Mouse (Mus musculus): ENCODE measurements around the gene Sik1. TPM values are rescaled to one million over a fixed set of nuclear protein-coding genes. Genes with fewer than 3 reads are reported as not detected.
"Not testable (repeated sequence)": the region's sequence is repeated elsewhere in the genome, so short reads cannot be mapped to it uniquely, and the experiment has no call there.

Sik1 gene
- polyA plus RNA-seq, 1 experiment, result 29.9 TPM

- peak; percentile 63 for DNase-seq (ENCODE audit: low read depth)
- TF ChIP-seq CTCF (IDR thresholded peaks at IDR 0.05; ENCODE audit: borderline replicate concordance, extremely low read depth, insufficient read depth, insufficient read length), result no peak
- no peak for TF ChIP-seq POLR2A (IDR thresholded peaks at IDR 0.05; ENCODE audit: borderline replicate concordance, extremely low read depth, insufficient read depth, insufficient read length, poor library complexity, severe bottlenecking)
Measured at GRCm38 (mm10) chr17:31892750-31893149, 37.1 kb upstream of the Sik1 start.

GRCm38 (mm10) chr17:31891858-31892257, 36.3 kb upstream of the Sik1 start:
- TF ChIP-seq CTCF (IDR thresholded peaks at IDR 0.05; ENCODE audit: borderline replicate concordance, extremely low read depth, insufficient read depth, insufficient read length) (no peak), POLR2A (IDR thresholded peaks at IDR 0.05; ENCODE audit: borderline replicate concordance, extremely low read depth, insufficient read depth, insufficient read length, poor library complexity, severe bottlenecking) (no peak)
- no peak for DNase-seq (ENCODE audit: low read depth)

DNA sequence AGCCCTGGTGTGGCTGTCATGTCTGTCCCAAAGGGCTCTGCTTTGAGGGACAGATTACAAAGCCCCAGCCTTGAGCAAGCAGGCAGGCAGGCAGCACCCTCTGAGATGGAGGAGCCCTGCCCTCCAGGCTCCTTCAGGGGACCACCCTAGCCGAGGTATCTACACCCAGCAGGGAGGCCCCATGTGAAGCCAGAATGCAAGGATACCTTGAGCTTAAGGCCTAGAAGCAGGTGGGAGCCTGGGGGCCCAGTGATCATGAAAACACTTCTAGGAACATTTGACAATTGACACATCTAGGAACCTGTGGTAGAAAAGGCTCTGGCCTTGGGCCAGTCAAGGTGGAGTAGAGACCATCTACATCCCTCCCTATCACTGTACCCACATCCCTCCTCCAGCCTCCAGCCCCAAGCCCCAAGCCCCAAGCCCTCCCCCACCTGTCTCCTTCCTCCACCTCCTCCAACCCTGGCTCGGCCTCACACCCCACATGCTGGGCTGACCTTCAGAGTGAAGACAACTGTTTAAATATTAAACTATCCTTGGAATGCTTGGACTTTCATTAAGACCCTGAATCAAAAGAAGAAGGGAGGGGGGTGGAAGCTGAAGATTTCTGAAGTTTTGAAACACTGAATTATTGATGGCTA, 34.8 kb upstream of the Sik1 start:
- DNase-seq (ENCODE audit: low read depth), result no peak
- TF ChIP-seq CTCF (IDR thresholded peaks at IDR 0.05; ENCODE audit: borderline replicate concordance, extremely low read depth, insufficient read depth, insufficient read length) (no peak), POLR2A (IDR thresholded peaks at IDR 0.05; ENCODE audit: borderline replicate concordance, extremely low read depth, insufficient read depth, insufficient read length, poor library complexity, severe bottlenecking) (no peak)

GRCm38 (mm10) chr17:31889446-31890201, 34.0 kb upstream of the Sik1 start:
- DNase-seq (ENCODE audit: low read depth), result no peak
- TF ChIP-seq POLR2A (IDR thresholded peaks at IDR 0.05; ENCODE audit: borderline replicate concordance, extremely low read depth, insufficient read depth, insufficient read length, poor library complexity, severe bottlenecking), result no peak
- no peak for TF ChIP-seq CTCF (IDR thresholded peaks at IDR 0.05; ENCODE audit: borderline replicate concordance, extremely low read depth, insufficient read depth, insufficient read length)

- TF ChIP-seq CTCF (IDR thresholded peaks at IDR 0.05; ENCODE audit: borderline replicate concordance, extremely low read depth, insufficient read depth, insufficient read length) (no peak), POLR2A (IDR thresholded peaks at IDR 0.05; ENCODE audit: borderline replicate concordance, extremely low read depth, insufficient read depth, insufficient read length, poor library complexity, severe bottlenecking) (no peak)
- no peak for DNase-seq (ENCODE audit: low read depth)
Measured at GRCm38 (mm10) chr17:31888540-31888939, 32.9 kb upstream of the Sik1 start.

DNA sequence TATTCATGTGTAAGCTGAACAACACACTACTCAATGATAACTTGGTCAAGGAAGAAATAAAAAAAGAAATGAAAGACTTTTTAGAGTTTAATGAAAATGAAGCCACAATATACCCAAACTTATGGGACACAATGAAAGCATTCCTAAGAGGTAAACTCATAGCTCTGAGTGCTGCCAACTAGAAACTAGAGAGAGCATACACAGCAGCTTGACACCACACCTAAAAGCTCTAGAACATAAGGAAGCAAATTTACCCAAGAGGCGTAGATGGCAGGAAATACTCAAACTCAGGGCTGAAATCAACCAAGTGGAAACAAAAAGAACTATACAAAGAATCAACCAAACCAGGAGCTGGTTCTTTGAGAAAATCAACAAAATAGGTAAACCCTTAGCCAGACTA, 29.1 kb upstream of the Sik1 start:
- DNase-seq (ENCODE audit: low read depth), result not testable (repeated sequence)

- TF ChIP-seq POLR2A (IDR thresholded peaks at IDR 0.05; ENCODE audit: borderline replicate concordance, extremely low read depth, insufficient read depth, insufficient read length, poor library complexity, severe bottlenecking) (no peak), CTCF (IDR thresholded peaks at IDR 0.05; ENCODE audit: borderline replicate concordance, extremely low read depth, insufficient read depth, insufficient read length) (no peak)
- no peak for DNase-seq (ENCODE audit: low read depth)
Measured at GRCm38 (mm10) chr17:31879406-31879805, 23.8 kb upstream of the Sik1 start.

DNA sequence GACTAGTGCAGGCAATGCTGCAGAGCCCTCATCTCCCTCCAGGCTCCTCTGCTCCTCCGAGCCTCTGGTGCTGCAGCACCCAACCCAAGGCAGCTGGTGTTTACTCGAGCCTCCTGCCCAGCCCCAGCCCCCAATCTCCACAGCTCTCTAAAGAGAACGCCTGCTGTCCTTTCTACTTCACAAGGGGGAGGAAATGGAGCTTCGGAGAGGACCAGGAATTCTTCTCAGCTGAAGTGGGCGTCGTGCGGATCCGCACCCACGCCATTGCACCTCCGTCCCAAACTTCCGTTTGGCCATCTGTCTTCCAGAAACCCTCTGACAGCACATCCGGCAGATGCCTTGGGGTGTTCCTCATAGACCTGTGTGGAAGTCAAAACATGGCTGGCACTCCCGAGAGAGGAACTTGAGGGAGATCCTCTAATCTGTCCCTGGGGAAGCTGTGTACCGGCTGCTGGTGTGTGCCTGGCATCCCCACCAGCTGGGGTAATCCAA, 22.1 kb upstream of the Sik1 start:
- TF ChIP-seq POLR2A (IDR thresholded peaks at IDR 0.05; ENCODE audit: borderline replicate concordance, extremely low read depth, insufficient read depth, insufficient read length, poor library complexity, severe bottlenecking) (no peak), CTCF (IDR thresholded peaks at IDR 0.05; ENCODE audit: borderline replicate concordance, extremely low read depth, insufficient read depth, insufficient read length) (no peak)
- peak; percentile 42 for DNase-seq (ENCODE audit: low read depth)

DNA sequence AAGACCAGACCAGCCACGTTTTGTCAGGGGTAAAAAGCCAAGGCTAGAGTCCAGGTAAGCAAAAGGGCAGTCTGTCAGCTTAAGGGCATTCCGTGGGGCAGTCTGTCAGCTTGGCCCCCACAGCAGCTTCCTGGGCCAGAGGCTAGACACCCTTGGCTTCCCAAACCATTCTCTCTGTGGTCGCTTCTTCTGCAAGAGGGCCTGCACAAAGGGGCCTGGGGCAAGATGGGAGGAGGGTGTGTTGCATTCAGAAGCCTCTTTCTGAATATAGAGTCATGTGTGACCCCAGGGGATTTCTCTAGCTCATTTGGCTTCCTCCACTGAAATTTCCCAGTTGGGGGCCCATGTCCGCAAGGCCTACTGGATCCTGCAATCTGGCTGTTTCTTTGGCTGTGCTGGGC, 21.6 kb upstream of the Sik1 start:
- no peak for TF ChIP-seq CTCF (IDR thresholded peaks at IDR 0.05; ENCODE audit: borderline replicate concordance, extremely low read depth, insufficient read depth, insufficient read length)
- no peak for TF ChIP-seq POLR2A (IDR thresholded peaks at IDR 0.05; ENCODE audit: borderline replicate concordance, extremely low read depth, insufficient read depth, insufficient read length, poor library complexity, severe bottlenecking)
- peak; percentile 46 for DNase-seq (ENCODE audit: low read depth)

GRCm38 (mm10) chr17:31876775-31877174, 21.2 kb upstream of the Sik1 start:
- no peak for TF ChIP-seq POLR2A (IDR thresholded peaks at IDR 0.05; ENCODE audit: borderline replicate concordance, extremely low read depth, insufficient read depth, insufficient read length, poor library complexity, severe bottlenecking)
- TF ChIP-seq CTCF (IDR thresholded peaks at IDR 0.05; ENCODE audit: borderline replicate concordance, extremely low read depth, insufficient read depth, insufficient read length), result no peak
- DNase-seq (ENCODE audit: low read depth), result no peak

DNA sequence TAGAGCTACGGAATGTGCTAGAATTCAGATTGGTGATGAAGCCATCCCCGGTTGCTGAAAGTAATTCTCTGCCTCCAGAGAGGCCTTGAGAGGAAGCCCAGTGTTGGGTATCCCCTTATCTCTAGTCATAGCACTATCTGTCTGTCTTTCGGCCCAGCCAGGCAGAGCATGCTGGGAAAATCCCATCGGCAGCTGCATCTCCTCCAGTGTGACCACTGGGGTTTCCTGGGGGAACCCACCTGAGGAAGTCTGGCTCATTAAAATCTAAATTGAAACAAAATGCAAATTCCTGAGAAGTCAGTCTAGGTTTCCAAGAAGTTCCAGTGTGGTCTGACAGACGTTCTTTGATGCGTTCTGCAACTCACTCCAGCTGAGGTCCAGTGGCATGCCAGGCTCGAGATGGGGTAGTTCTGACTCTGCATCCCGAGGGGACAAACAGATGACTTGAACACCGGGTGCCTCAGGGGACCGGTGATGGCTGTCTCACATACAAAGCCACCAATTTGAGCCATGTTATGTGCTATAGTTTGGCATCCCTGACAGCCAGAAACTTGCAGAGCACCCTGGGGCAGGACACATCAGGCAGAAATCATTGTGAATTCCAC, 19.8 kb upstream of the Sik1 start:
- no peak for DNase-seq (ENCODE audit: low read depth)
- no peak for TF ChIP-seq CTCF (IDR thresholded peaks at IDR 0.05; ENCODE audit: borderline replicate concordance, extremely low read depth, insufficient read depth, insufficient read length)
- TF ChIP-seq POLR2A (IDR thresholded peaks at IDR 0.05; ENCODE audit: borderline replicate concordance, extremely low read depth, insufficient read depth, insufficient read length, poor library complexity, severe bottlenecking), result no peak

GRCm38 (mm10) chr17:31874691-31875090, 19.1 kb upstream of the Sik1 start:
- no peak for DNase-seq (ENCODE audit: low read depth)

More at GRCm38 (mm10) chr17:31874691-31875090, 19.1 kb upstream of the Sik1 start:
- TF ChIP-seq CTCF (IDR thresholded peaks at IDR 0.05; ENCODE audit: borderline replicate concordance, extremely low read depth, insufficient read depth, insufficient read length) (no peak), POLR2A (IDR thresholded peaks at IDR 0.05; ENCODE audit: borderline replicate concordance, extremely low read depth, insufficient read depth, insufficient read length, poor library complexity, severe bottlenecking) (no peak)
